Mouse (Mus musculus) myocyte (in vitro differentiated cells): ENCODE data around the gene Tfr2. TPM values are rescaled to one million over a fixed set of nuclear protein-coding genes. Genes with fewer than 3 reads are reported as not detected.

ENCODE experiments used
- H3K27me3 ChIP-seq: one replicate; pipeline ENCODE4 v1.6.1; 2011; ENCODE audit not compliant: control insufficient read depth, insufficient read depth, insufficient read length
- H3K36me3 ChIP-seq: one replicate; pipeline ENCODE4 v1.6.1; 2011; ENCODE audit not compliant: control insufficient read depth, insufficient read depth
- H3K4me2 ChIP-seq: one replicate; pipeline ENCODE4 v1.6.1; 2011; ENCODE audit warnings: low read depth, control low read depth
- H3K4me3 ChIP-seq: one replicate; pipeline ENCODE4 v1.5.1; 2011; ENCODE audit warnings: mild to moderate bottlenecking, control low read depth, moderate library complexity
- H3K79me2 ChIP-seq: one replicate; pipeline ENCODE4 v1.6.1; 2011; ENCODE audit not compliant: control insufficient read depth, insufficient read depth
- H3ac ChIP-seq: one replicate; pipeline ENCODE4 v1.6.1; 2011; ENCODE audit not compliant: control insufficient read depth, insufficient read length
- CEBPB ChIP-seq: IDR thresholded peaks from 2 replicates; pipeline ENCODE4 v1.6.1; 2011; ENCODE audit warnings: mild to moderate bottlenecking, moderate library complexity; ENCODE audit not compliant: poor library complexity, insufficient read depth, severe bottlenecking
- E2F4 ChIP-seq: IDR thresholded peaks from one replicate; pipeline ENCODE4 v1.6.1; 2011; ENCODE audit warnings: mild to moderate bottlenecking, control low read depth, moderate library complexity; ENCODE audit not compliant: insufficient read depth
- MAX ChIP-seq: IDR thresholded peaks from one replicate; pipeline ENCODE4 v1.6.1; 2011; ENCODE audit warnings: low read depth, mild to moderate bottlenecking, control low read depth
- MYOD1 ChIP-seq, 3 experiments: IDR thresholded peaks; one replicate each; pipeline ENCODE4 v1.6.1; 2011; ENCODE audit warnings: control low read depth in 2 of 3, low read depth in 2 of 3, mild to moderate bottlenecking in 2 of 3, moderate library complexity in 1 of 3; ENCODE audit not compliant: insufficient read length in 2 of 3, control insufficient read depth in 1 of 3
- MYOG ChIP-seq, 3 experiments: IDR thresholded peaks; one replicate each; pipeline ENCODE4 v1.6.1; 2011; ENCODE audit warnings: control low read depth in 2 of 3, low read depth in 2 of 3, mild to moderate bottlenecking in 2 of 3; ENCODE audit not compliant: insufficient read length in 2 of 3, control insufficient read depth in 1 of 3, insufficient read depth in 1 of 3
- POLR2A ChIP-seq: IDR thresholded peaks from one replicate; pipeline ENCODE4 v1.6.1; 2011; ENCODE audit warnings: low read depth, mild to moderate bottlenecking, control low read depth, moderate library complexity; ENCODE audit not compliant: insufficient read length
- POLR2AphosphoS2 ChIP-seq: IDR thresholded peaks from one replicate; pipeline ENCODE4 v1.6.1; 2011; ENCODE audit warnings: low read depth, control low read depth; ENCODE audit not compliant: insufficient read length
- REST ChIP-seq: IDR thresholded peaks from one replicate; pipeline ENCODE4 v1.6.1; 2011; ENCODE audit warnings: mild to moderate bottlenecking, control low read depth, moderate library complexity; ENCODE audit not compliant: insufficient read depth, insufficient read length
- SRF ChIP-seq: IDR thresholded peaks from one replicate; pipeline ENCODE4 v1.6.1; 2011; ENCODE audit warnings: low read depth; ENCODE audit not compliant: control insufficient read depth, insufficient read length
- TCF12 ChIP-seq: IDR thresholded peaks from one replicate; pipeline ENCODE4 v1.6.1; 2011; ENCODE audit warnings: mild to moderate bottlenecking, control low read depth; ENCODE audit not compliant: poor library complexity, insufficient read depth, severe bottlenecking
- TCF3 ChIP-seq: IDR thresholded peaks from one replicate; pipeline ENCODE4 v1.6.1; 2011; ENCODE audit warnings: low read depth, control low read depth; ENCODE audit not compliant: insufficient read length
- USF1 ChIP-seq: IDR thresholded peaks from one replicate; pipeline ENCODE4 v1.6.1; 2011; ENCODE audit warnings: low read depth, mild to moderate bottlenecking, control low read depth, moderate library complexity
- polyA plus RNA-seq: library from polyadenylated mRNA; unstranded; fragments of >200 nt; fragmentation: generic; extraction: Trizol; gene quantifications from one replicate; pipeline ENCODE4 v1.2.1, GENCODE M21; 2012; ENCODE audit warnings: missing spikeins

The Tfr2 gene
- polyA plus RNA-seq, 1 experiment, result 1.1 TPM

GRCm38 (mm10) chr5:137570691-137571586, 1.3 kb downstream of the Tfr2 start:
- Histone ChIP-seq H3K4me3 (peak overlapping the region; percentile 2), H3K79me2 (no peaks in the 10 kb centered on the region), H3ac (no peak overlapping the region), H3K36me3 (no peaks in the 10 kb centered on the region), H3K27me3 (peaks cover 17% of the 10 kb centered on the region), H3K4me2 (peak overlapping the region; percentile 18)
- TF ChIP-seq E2F4, result no peak
- no peak for TF ChIP-seq TCF3
- no peak for TF ChIP-seq SRF
- TF ChIP-seq POLR2AphosphoS2, result no peak
- no peak for TF ChIP-seq CEBPB
- no peak for TF ChIP-seq MYOD1 (IDR thresholded peaks at IDR 0.05; ENCODE audit: control insufficient read depth in 1 of 3, insufficient read length in 2 of 3, low read depth in 2 of 3)
- TF ChIP-seq MYOG (IDR thresholded peaks at IDR 0.05; ENCODE audit: control insufficient read depth in 1 of 3, insufficient read depth in 1 of 3, insufficient read length in 2 of 3, low read depth in 2 of 3), result no peak
- no peak for TF ChIP-seq REST

DNA sequence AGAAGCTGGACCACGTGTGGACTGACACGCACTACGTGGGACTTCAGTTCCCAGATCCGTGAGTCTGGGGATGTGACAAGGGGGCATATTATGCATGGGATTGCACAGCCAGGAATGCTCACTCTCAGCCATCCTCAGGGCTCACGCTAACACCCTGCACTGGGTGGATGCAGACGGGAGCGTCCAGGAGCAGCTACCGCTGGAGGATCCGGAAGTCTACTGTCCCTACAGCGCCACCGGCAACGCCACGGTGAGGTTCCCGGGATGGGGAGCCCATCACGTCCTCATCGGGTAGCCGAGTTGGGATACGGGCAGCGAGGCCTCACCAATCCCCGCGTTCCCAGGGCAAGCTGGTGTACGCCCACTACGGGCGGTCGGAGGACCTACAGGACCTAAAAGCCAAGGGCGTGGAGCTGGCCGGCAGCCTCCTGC, 4.8 kb downstream of the Tfr2 start:
- TF ChIP-seq REST (no peak), MYOG (IDR thresholded peaks at IDR 0.05; ENCODE audit: control insufficient read depth in 1 of 3, insufficient read depth in 1 of 3, insufficient read length in 2 of 3, low read depth in 2 of 3) (no peak), TCF3 (no peak), TCF12 (no peak), POLR2A (no peak), MAX (no peak)

DNA sequence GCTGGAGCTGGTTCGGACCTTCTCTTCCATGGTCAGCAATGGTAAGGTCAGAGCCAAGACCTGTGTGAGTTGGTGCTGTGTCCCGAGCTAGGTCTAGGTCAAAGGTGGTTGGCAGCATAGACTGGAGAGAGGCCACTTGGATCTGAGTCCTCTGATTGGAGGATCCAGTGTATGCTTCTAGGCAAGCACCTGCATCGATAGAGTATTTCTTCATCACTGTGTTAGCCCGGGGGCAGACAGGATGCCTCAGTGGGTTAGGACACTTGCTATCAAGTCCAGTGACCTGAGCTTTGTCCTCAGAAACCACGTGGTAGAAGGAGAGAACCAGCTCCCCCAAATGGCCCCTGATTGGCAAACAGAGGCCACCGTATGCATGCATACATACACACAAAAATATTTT, 10.6 kb downstream of the Tfr2 start:
- no peak overlapping the region for H3K4me2 ChIP-seq
- H3K36me3 ChIP-seq, result no peaks in the 10 kb centered on the region
- TF ChIP-seq MYOG (IDR thresholded peaks at IDR 0.05; ENCODE audit: control insufficient read depth in 1 of 3, insufficient read depth in 1 of 3, insufficient read length in 2 of 3, low read depth in 2 of 3) (no peak), MYOD1 (IDR thresholded peaks at IDR 0.05; ENCODE audit: control insufficient read depth in 1 of 3, insufficient read length in 2 of 3, low read depth in 2 of 3) (no peak), SRF (no peak)
- peaks cover 27% of the 10 kb centered on the region for H3K27me3 ChIP-seq
- H3K4me3 ChIP-seq, result no peak overlapping the region
- H3ac ChIP-seq, result no peak overlapping the region
- H3K79me2 ChIP-seq, result no peaks in the 10 kb centered on the region

More for the DNA sequence above, 4.8 kb downstream of the Tfr2 start:
- Histone ChIP-seq H3K79me2 (no peaks in the 10 kb centered on the region), H3K4me2 (no peak overlapping the region), H3K36me3 (no peaks in the 10 kb centered on the region), H3K27me3 (peaks cover 18% of the 10 kb centered on the region), H3K4me3 (no peak overlapping the region), H3ac (no peak overlapping the region)

DNA sequence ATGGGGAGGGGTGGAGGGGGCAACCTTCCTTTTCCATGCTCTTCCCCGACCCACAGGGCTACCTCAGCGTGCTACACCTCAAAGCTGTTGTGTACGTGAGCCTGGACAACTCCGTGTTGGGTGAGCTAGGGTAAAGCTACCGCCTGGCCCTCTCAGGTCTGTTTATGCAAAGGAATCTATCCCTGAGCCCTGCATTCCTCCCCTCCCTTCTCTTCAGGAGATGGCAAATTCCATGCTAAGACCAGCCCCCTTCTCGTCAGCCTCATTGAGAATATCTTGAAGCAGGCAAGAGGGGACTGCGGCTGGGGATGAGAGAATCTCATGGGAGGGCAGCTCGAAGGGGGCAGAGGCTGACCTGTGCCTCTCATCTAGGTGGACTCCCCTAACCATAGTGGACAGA, 13.1 kb downstream of the Tfr2 start:
- no peak overlapping the region for H3ac ChIP-seq
- no peaks in the 10 kb centered on the region for H3K79me2 ChIP-seq
- peaks cover 22% of the 10 kb centered on the region for H3K27me3 ChIP-seq
- H3K36me3 ChIP-seq, result no peaks in the 10 kb centered on the region
- TF ChIP-seq MYOD1 (IDR thresholded peaks at IDR 0.05; ENCODE audit: control insufficient read depth in 1 of 3, insufficient read length in 2 of 3, low read depth in 2 of 3) (no peak), CEBPB (no peak), POLR2A (no peak)
- no peak overlapping the region for H3K4me3 ChIP-seq
- H3K4me2 ChIP-seq, result no peak overlapping the region

DNA sequence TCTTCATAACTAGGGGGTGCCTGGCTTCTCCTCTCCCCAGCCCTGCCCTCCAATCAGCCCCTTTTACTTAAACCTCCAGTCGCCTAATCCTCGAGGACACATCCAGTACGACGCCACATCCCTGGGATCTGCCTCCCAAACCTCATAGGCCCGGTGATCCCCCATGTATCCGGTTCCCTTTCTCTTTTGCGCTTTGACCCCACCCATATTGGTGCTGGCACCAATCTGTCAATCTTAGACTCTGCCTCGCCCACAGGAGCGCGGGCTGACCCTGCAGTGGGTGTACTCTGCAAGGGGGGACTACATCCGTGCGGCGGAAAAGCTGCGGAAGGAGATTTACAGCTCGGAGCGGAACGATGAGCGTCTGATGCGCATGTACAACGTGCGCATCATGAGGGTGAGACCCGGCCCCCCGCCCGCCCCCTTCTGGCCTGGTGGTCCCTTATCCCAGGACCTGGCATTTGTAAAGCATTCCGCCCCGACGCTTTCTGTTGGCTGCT, 14.1 kb downstream of the Tfr2 start:
- H3K4me3 ChIP-seq, result no peak overlapping the region
- H3K4me2 ChIP-seq, result peak overlapping the region; percentile 45
- TF ChIP-seq MYOG (IDR thresholded peaks at IDR 0.05; ENCODE audit: control insufficient read depth in 1 of 3, insufficient read depth in 1 of 3, insufficient read length in 2 of 3, low read depth in 2 of 3), result no peak
- no peak for TF ChIP-seq USF1
- no peak for TF ChIP-seq MYOD1 (IDR thresholded peaks at IDR 0.05; ENCODE audit: control insufficient read depth in 1 of 3, insufficient read length in 2 of 3, low read depth in 2 of 3)
- TF ChIP-seq REST, result no peak
- no peak for TF ChIP-seq MAX
- no peak for TF ChIP-seq POLR2AphosphoS2
- no peak for TF ChIP-seq TCF3
- no peaks in the 10 kb centered on the region for H3K36me3 ChIP-seq
- no peak overlapping the region for H3ac ChIP-seq
- peaks cover 20% of the 10 kb centered on the region for H3K27me3 ChIP-seq
- H3K79me2 ChIP-seq, result no peaks in the 10 kb centered on the region
